Mouse (Mus musculus): ENCODE measurements around the gene Slc1a4.

Gene Slc1a4

DNA sequence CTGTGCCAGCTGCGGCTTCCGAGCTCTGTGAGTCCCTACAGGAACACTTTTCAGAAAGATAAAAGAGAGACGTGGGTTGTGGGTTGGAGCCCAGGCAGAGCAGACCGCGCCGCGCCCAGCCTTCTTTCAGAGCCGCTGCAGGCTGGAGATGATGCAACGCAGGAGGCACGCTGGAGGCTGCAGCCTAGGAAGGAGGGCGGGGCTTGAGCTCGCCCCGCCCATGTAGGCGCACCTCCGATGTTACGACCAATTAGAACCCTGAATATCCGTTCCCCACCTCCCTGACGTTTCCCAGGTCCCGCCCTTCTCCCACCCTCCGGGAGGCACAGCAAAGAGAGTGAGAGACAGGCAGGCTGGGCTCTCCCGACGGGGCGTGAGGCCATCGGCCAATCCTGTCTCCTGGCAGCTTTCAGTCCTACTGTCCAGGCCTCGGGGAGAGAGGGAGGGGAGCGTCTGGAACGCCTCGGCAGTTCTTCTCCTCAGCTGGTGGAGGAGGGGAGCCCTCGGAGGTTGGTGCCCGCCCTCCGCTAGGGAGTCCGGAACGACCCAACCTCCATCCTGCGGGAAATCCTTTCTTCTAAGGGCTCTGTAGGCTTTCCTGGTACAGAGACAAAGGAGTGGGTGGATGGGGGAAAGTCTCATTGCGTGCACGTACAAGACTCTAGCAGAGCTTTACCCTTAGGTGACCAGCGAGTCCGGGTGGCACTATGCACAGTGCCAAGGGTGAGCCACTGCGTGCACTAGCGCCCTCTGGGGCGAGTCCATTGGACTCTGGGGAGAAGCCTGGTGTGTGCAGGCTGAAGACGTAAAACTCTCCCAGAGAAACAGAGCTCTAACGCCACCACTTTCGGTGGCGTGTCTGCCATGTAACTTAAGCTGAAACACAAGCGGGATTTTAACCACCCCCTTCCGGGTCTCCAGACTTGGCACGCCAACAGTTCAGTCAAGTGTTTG is at the start of gene Slc1a4:
TSS of gene Slc1a4 (minus strand) at position 153 of the 954 bp plus-strand sequence.
- peak; percentile 85 to 91 for DNase-seq

DNA sequence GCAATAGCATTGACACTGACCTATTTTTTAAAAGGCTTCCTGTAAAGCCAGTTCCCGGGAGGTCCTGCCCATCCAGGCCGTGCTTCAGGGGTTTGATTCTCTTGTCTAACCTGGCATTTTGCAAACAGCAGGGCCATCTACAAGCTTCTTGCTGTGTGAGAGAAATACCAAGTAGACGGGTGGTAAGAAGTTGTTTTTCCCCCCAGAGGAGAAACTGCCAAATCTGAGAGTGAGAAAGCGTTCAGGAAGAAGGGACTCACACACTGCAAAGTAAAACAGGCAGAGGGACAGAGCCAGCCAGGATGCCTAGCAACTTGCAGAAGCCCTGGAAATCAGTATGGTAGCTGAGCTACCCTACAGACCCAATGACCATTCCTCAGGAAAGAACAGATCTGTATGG is 47.6 kb upstream of the Slc1a4 start:
- no peak for DNase-seq

DNA sequence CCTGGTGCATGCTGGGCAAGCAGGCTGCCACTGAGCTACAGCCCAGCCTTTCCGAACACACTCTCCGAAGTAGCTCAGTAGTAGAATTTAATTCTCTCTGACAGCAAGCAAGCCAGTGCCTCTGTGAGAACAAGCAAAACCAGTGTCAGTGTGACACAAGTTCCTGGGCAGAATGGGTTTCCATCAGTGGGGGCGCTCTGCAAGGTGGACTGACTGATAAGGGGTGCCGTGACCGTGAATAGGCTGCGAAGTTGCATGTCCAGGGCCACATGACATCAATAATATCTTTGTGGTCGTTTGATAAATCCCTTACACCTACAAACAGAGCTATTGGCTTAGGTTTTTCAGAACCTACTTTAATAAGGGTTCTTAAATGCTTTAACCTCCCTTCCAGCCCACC is 44.1 kb upstream of the Slc1a4 start:
- DNase-seq = no peak

DNA sequence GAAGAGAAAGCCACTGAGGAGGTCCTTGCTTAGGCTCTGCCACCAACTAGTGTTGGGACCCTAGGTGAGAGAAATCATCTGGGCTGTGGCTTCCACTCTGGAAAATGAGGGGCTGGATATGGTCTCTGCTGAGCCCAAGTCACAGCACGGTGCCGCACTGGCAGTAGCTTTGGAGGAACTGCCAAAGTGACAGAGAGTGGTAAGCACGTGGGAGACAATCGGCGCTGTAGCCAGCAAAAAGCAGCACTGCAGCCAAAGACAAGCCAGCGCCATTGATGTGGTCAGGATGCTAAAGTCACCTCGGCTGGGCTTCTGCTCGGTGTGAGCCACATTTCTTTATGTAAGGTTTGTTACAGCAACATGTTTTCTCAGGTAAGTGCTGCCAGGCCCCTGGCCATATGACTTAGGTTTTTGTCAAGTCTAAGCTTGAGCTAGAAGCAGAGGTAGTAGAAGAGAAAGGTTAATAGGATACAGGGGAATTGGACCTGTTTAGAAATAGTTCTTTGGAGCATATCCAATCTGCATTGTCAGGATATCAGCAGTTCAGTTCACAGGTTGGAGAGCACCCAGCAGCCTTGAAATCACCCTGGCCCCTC is 40.2 kb upstream of the Slc1a4 start:
- DNase-seq = no peak

DNA sequence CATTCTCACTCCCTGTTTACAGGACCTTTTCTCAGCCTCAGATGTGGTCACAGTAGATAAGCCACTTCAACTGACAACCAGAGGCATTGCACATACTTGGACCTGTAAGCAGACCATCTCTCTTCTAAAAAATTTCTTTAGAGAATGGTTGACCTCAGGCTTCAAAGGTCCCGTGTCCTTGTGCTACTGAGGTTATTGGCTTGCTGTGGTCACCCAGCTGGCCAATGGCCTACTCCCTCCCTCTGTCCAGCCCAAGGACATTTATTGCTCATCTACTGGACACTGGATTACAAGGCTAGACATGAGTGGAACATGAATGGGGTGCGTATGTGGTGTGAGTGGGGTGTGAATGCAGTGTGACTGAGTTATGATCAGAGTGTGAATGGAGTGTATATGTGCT is 38.0 kb upstream of the Slc1a4 start:
- DNase-seq = no peak

DNA sequence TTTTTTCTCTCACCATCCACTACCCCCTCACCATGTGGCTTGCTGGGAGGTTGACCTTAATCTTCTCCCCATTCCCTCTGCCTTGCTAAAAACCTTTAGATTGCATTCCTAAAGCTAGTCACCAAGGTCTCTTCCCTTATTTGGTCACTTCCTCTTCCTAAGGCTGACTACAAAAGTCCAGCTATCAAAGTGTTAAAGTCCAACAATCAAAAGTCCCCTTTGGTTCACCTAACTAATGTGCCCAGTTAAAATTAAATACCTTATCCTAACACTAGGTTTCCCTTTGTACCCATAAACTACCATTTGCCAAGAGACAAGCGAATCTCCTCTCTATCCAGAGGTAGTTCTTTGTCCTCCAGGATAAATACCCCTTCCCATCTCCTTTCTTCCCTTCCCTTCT is 33.9 kb upstream of the Slc1a4 start:
- no peak for DNase-seq

DNA sequence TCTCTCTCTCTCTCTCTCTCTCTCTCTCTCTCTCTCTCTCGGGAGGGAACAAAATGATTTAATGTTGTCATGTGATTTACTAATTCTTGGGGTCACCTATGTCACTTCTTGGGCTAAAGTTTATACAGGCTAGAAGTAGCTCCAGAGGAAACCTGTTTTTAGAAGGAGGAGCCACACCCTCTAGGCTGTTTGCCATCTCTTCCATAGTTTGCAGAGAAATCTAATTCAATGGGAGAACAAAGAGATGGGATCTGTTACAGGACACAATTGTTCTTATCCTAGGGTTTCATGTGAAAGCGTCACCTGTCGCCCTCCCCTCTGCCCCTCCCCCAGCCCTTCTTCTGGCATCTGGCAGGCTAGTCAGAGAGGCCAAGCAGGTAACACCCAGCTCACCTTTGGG is 28.8 kb upstream of the Slc1a4 start:
- DNase-seq = no peak

DNA sequence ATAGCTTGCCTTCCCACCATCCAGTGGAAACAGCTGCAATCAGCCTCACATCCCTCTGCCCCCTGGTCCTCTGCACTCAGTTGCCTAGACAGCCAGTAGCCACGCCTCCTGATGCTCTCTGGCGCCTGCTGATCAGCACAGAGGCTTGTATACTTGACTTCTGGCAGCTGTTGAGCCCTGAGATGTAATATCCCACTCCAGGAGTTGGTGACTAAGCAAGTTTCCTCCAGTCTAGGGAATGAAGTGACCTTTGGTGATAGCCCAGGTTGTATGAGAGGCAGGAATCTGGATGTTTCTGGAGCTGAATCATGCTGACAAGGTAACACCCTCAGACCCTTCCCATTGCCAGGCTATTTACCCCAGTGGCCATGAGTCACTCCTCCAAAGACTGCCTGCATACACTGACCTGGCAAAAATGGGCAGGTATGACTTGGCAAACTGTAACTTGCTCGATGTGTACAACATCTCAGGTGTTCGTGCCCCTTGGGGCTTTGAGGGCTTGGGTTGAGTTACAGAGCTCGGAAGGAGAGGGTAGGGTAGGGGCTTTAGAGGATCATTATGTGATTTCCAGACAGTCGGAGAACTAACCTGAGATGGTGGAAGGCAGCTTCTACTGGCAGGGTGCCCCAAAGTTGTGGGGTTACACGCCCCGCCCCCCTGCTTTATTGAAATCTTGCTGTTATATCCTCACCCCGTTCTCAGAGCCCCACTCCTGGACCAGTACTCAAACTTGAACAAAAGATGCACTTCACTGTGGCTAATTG is 25.4 kb upstream of the Slc1a4 start:
- DNase-seq = no peak

DNA sequence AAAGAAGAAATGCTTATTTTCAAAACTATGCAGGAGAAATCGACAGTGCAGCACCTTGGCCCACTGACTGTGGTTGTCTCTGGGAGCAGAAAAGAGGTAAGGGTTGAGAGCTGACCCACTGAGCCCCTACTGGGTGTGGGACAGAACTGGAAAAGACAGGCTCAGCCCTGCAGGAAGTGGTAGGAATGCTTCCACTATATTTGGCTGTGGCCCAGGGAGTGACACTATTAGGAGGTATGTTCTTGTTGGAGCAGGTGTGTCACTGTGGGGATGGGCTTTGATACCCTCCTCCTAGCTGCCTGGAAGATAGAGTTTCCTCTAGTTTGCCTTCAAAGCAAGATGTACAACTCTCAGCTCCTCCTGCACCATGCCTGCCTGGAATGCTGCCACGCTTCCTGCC is 16.0 kb upstream of the Slc1a4 start:
- no peak for DNase-seq

- DNase-seq = no peak
Observed at GRCm38 (mm10) chr11:20347548-20347947, 15.0 kb upstream of the Slc1a4 start.

- DNase-seq = no peak
Observed at GRCm38 (mm10) chr11:20346369-20346768, 13.9 kb upstream of the Slc1a4 start.

DNA sequence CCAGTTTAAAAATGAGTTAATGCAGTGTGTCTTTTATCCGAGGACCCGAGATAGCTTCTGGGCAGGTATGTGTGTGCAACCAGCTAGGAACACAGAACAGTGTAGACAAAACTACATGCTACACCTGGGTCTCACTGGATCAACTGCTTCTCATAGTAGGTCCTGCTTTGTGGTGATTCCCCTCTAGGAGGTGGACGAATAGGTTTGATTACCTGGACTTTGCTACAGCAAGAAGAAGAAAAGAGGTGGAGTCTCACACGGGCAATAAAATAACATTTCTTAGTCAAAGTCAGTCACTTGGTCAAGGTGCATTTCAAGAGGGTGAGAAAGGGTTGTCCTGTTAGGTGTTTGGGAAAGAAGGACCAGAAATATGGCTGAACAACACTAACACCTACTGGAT is 11.4 kb upstream of the Slc1a4 start:
- no peak for DNase-seq

GRCm38 (mm10) chr11:20341598-20341997 is 9.1 kb upstream of the Slc1a4 start:
- no peak for DNase-seq

GRCm38 (mm10) chr11:20338703-20339102 is 6.2 kb upstream of the Slc1a4 start:
- no peak for DNase-seq

- no peak for DNase-seq
Observed at GRCm38 (mm10) chr11:20334301-20334700, 1.8 kb upstream of the Slc1a4 start.

DNA sequence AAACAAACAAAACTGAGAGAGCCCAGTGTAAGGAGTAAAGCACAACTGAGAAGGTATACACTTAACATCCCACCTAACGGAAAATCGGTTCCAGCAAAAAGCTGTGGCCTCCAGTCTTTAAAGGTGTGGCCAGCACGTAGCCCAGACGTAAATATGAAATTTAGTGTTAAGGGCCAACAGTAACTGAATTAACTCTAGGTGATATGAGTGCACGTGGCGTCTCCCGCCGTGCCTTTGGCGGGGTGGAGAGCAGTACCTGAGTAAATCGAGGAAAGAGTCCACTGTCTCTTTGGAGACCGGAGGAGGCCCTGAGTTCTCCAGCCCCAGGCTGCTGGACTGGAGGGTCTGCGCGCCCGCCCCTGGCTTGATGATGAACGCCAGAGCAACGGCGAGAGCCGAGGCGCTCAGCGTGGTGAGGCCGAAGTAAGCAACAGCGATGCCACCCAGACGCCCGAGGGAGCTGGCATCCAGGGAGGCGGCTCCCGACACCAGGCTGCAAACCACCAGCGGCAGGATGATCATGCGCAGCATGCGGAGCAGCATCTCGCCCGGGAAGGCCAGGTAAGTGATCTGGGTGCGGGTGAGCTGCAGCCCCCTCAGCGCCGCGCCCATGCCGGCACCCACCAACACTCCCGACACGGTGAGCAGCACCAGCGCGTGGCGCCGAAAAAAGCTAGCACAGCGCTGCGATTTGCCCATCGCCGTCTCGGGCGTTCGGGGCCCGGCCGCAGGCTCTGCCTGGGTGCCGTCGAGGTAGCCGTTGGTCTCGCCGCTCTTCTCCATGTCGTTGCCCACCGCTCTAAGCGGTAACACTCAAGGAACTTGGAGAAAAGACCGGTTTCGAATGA is 599 bp downstream of the Slc1a4 start:
- peak in 1 of 2 experiments; percentile 30 for DNase-seq

DNA sequence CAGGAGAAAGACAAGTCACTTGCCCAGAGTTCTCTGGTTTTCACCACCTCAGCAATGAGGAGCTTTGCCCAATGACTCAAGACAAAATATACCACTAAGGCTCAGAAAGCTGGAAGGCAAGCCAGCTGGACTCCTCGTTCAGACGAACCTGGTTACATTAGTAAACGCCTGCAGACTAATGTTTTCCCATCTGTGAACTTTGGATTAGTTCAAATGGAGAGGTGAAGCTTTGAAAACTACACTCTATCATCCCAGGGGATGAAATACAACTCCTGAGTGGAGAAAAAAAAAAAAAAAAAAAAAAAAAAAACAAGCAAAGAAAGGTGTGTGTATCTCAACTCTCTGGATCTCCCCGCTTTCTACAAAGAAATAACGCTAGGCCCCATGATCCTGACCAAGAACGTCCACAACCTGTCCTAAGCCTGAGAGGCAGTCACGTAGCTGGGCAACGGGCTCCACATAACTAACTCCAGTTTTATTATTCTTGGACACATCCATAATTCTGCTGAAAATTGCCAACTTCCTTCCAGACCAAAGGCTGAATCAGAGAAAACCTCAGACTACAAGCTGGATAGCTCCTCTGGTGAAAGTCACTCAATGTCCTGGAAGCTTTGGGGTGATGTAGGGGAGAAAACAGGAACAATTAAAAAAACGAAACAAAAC is 1.4 kb downstream of the Slc1a4 start:
- no peak for DNase-seq

GRCm38 (mm10) chr11:20329711-20330110 is 2.8 kb downstream of the Slc1a4 start:
- DNase-seq = no peak

GRCm38 (mm10) chr11:20328771-20329170 is 3.7 kb downstream of the Slc1a4 start:
- no peak for DNase-seq

DNA sequence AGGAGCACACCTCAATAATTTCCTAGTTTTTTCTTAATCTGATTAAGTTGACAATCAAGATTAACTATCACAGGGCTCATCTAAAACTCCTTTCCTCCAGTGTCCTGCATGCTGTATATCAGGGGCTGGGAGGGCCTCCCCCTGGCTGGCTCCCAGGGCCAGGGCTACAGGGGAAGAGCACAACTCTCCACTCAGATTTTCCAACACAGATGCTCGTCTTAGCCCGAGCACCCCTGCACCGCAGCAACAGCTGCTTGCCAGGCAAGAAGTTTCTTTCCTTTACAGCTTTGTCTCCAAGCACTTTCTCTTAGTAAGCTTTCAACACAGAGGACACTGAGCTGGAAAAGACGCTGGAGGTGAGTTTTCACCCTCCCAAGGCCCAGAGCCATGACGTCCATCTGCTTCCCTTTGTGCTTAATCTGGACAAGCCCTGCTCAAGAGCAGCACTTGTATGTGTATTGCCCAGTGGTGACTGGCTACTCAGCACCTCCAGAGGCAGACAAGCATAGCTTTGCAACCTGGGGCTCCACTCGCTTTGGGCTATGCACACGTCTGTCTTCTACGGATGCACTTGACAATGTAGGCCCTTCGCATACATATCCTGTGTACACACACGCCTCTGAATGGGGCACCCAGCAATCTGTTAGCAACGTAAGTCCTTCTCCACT is 6.1 kb downstream of the Slc1a4 start:
- no peak for DNase-seq

DNA sequence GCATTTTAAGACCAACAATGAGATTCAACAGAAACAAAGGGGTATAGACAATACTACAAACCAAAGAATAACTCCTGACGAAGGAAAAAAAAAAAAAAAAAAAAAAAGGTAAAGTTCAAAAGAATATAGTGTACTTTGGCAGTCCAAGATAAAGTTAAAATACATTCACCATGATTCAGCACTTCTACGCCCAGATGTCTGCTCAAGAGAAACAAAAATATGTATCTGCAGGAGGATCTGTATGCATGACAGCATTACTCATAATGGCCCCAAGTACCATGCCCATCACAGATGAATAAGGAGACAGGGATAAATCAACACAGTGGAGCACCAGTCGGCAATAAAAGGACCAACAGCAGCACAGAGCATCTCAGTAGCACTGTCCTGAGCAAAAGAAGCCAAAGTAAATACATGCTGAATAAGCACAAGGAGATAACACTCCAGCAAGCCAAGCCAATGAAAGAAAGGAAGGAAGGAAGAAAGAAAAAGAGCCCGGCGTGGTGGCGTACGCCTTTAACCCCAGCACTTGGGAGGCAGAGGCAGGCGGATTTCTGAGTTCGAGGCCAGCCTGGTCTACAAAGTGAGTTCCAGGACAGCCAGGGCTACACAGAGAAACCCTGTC is 7.3 kb downstream of the Slc1a4 start:
- no peak for DNase-seq
